ENCODE assay signal across 19 mouse cellular contexts in the genomic region with DNA sequence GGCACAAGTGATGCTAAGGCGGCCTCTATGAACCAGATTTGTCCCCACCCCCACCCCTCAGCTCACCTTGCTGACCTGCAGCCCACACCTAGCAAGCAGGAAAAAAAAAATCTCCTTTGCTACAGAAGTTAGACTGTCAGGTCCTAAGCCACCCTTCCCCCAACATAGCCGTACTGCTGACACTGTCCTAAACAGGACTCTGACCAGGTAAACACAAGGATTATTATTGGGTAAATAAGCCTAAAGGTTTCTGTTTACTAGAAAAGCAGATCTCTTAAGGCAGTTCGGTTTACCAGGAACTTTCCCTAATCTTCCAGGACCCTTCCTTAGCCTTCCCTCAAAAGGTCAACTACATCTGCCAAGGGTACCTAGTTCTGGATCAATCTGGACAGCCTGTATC.
DNase-seq lines count a peak whose midpoint lies in the region; ATAC-seq and TF ChIP-seq lines count a peak whose summit lies in the region.
"Had no signal": no experiment of that assay in that cellular context is flagged by ENCODE, and none has a peak within 500 bp of the region (broad histone marks: within the 10 kb centered on the region; RNA-seq: fewer than 3 reads in every experiment).

No protein-coding gene starts in this region.

- no peak overlapping the region for H3K9ac ChIP-seq in heart, adult 2 months (ENCODE audit: low read depth, low read length)
- no peak overlapping the region for H3K9ac ChIP-seq in liver, adult 2 months (ENCODE audit: low read depth, low read length)
- no peak overlapping the region for H3K9ac ChIP-seq in liver, embryonic 12.5 days
- no peak overlapping the region for H3K9ac ChIP-seq in liver, postnatal 0 days (replicated peaks)
- no peak overlapping the region for H3K9ac ChIP-seq in hindbrain, embryonic 11.5 days (ENCODE audit: low read depth, low read length)

- no peaks in the 10 kb centered on the region for H3K79me2 ChIP-seq in heart, adult 2 months (replicated peaks; ENCODE audit: control insufficient read depth, insufficient read depth, low read length)
- no peaks in the 10 kb centered on the region for H3K79me2 ChIP-seq in liver, adult 2 months (ENCODE audit: control insufficient read depth, insufficient read depth, low read length)

- DNase-seq in heart, embryonic 10.5 days (ENCODE audit: low spot score) = peak; percentile 14
- DNase-seq in heart, adult 2 months = no peak
- DNase-seq in liver, adult 2 months (ENCODE audit: extremely low read depth, low read depth, low spot score) = peak; percentile 71
- DNase-seq in liver, postnatal 0 days = no peak
- no peak for DNase-seq in liver
- peak; percentile 61 for DNase-seq in yolk sac, embryonic 10.5 days (ENCODE audit: low spot score)
- DNase-seq in hindbrain, embryonic 11.5 days (ENCODE audit: low spot score) = no peak
- DNase-seq: adrenal gland, adult 8-10 months; adrenal gland, postnatal 10 days; adrenal gland, postnatal 25 days; B cell, adult 2 months; cerebellum, adult 11 months; cerebellum, adult 11-12 months had no signal

- TF ChIP-seq CTCF in heart, adult 2 months (IDR thresholded peaks at IDR 0.05) = no peak
- TF ChIP-seq CTCF in liver, adult 2 months (IDR thresholded peaks at IDR 0.05; ENCODE audit: low read depth, low read length) = no peak
- no peak for TF ChIP-seq CTCF in liver, postnatal 0 days (IDR thresholded peaks at IDR 0.05; ENCODE audit: low read depth)

- TF ChIP-seq POLR2A in heart, adult 2 months (IDR thresholded peaks at IDR 0.05; ENCODE audit: insufficient read depth, low read depth, low read length) = no peak
- TF ChIP-seq POLR2A in liver, adult 2 months (IDR thresholded peaks at IDR 0.05; ENCODE audit: extremely low read depth, insufficient read depth, low read length) = no peak

- no peak overlapping the region for H3K4me2 ChIP-seq in liver, embryonic 12.5 days
- H3K4me2 ChIP-seq in liver, postnatal 0 days (ENCODE audit: low read depth, low read length) = 0 out of 2 replicates have a peak overlapping the region, but pooled peaks have one; percentile 13
- H3K4me2 ChIP-seq in hindbrain, embryonic 11.5 days (replicated peaks; ENCODE audit: low read depth, low read length) = no peak overlapping the region

- H3K4me1 ChIP-seq in heart, embryonic 10.5 days = peaks cover 11% of the 10 kb centered on the region
- no peaks in the 10 kb centered on the region for H3K4me1 ChIP-seq in heart, adult 2 months (ENCODE audit: control insufficient read depth, insufficient read depth, low read length)
- peaks cover 9% of the 10 kb centered on the region for H3K4me1 ChIP-seq in liver, adult 2 months (ENCODE audit: control insufficient read depth, insufficient read depth, low read length)
- H3K4me1 ChIP-seq in liver, embryonic 12.5 days = peaks cover 3% of the 10 kb centered on the region; the same call in 1 of the 2 replicates
- peaks cover 8% of the 10 kb centered on the region for H3K4me1 ChIP-seq in liver, postnatal 0 days (ENCODE audit: insufficient read depth)
- no peaks in the 10 kb centered on the region for H3K4me1 ChIP-seq in hindbrain, embryonic 11.5 days (replicated peaks; ENCODE audit: control insufficient read depth, insufficient read depth, low read length)

- no peak for ATAC-seq in liver, embryonic 12.5 days
- peak; percentile 29; the same call in 1 of the 2 replicates for ATAC-seq in liver, postnatal 0 days
- no peak for ATAC-seq in hindbrain, embryonic 11.5 days (ENCODE audit: low FRiP score)
- ATAC-seq: activated CD4-positive, CD25-positive, alpha-beta regulatory T cell, adult 4 months; CD4-positive, CD25-positive, alpha-beta regulatory T cell, adult 4 months; Patski had no signal

- 64% methylated on average over 3 of the region's 3 CpGs for WGBS in heart, embryonic 10.5 days
- 83% methylated on average over 3 of the region's 3 CpGs for WGBS in heart, adult 2 months
- WGBS in liver, adult 2 months = 43% methylated on average over 3 of the region's 3 CpGs
- 44% methylated on average over 3 of the region's 3 CpGs for WGBS in liver, embryonic 12.5 days (ENCODE audit: insufficient replicate concordance)
- 52% methylated on average over 3 of the region's 3 CpGs for WGBS in liver, postnatal 0 days (ENCODE audit: insufficient replicate concordance)
- 79% methylated on average over 3 of the region's 3 CpGs for WGBS in hindbrain, embryonic 11.5 days

- no peak overlapping the region for H3K4me3 ChIP-seq in heart, embryonic 10.5 days
- H3K4me3 ChIP-seq in heart, adult 2 months = no peak overlapping the region
- H3K4me3 ChIP-seq in liver, adult 2 months (ENCODE audit: insufficient read depth, low read depth, low read length) = no peak overlapping the region
- no peak overlapping the region for H3K4me3 ChIP-seq in liver, embryonic 12.5 days
- no peak overlapping the region for H3K4me3 ChIP-seq in liver, postnatal 0 days (ENCODE audit: low read depth, low read length)
- no peak overlapping the region for H3K4me3 ChIP-seq in hindbrain, embryonic 11.5 days (ENCODE audit: low read depth, low read length)

- H3K27ac ChIP-seq in heart, embryonic 10.5 days = no peak overlapping the region
- H3K27ac ChIP-seq in heart, adult 2 months = no peak overlapping the region
- peak overlapping the region; percentile 47; the same call in 1 of the 2 replicates for H3K27ac ChIP-seq in liver, adult 2 months (replicated peaks; ENCODE audit: insufficient read depth, low read depth, low read length)
- H3K27ac ChIP-seq in liver, embryonic 12.5 days = no peak overlapping the region
- no peak overlapping the region for H3K27ac ChIP-seq in liver, postnatal 0 days (ENCODE audit: low read depth)
- H3K27ac ChIP-seq in hindbrain, embryonic 11.5 days (ENCODE audit: low read depth, low read length) = no peak overlapping the region

- intact Hi-C loops in heart, adult 2 months (cut with DNase I) = no loop called here

- no peaks in the 10 kb centered on the region for H3K9me3 ChIP-seq in heart, embryonic 10.5 days
- no peaks in the 10 kb centered on the region for H3K9me3 ChIP-seq in liver, embryonic 12.5 days (replicated peaks)
- H3K9me3 ChIP-seq in liver, postnatal 0 days (ENCODE audit: low read length) = no peaks in the 10 kb centered on the region
- no peaks in the 10 kb centered on the region for H3K9me3 ChIP-seq in hindbrain, embryonic 11.5 days (ENCODE audit: control insufficient read depth, low read length)
- H3K9me3 ChIP-seq: G1E had no signal

- H3K36me3 ChIP-seq in heart, embryonic 10.5 days = no peaks in the 10 kb centered on the region
- no peaks in the 10 kb centered on the region for H3K36me3 ChIP-seq in heart, adult 2 months (ENCODE audit: control insufficient read depth, insufficient read depth, low read length)
- no peaks in the 10 kb centered on the region for H3K36me3 ChIP-seq in liver, adult 2 months (ENCODE audit: control insufficient read depth, insufficient read depth, low read length)
- H3K36me3 ChIP-seq in liver, embryonic 12.5 days = no peaks in the 10 kb centered on the region
- no peaks in the 10 kb centered on the region for H3K36me3 ChIP-seq in liver, postnatal 0 days (replicated peaks; ENCODE audit: insufficient read depth, low read length)
- H3K36me3 ChIP-seq in hindbrain, embryonic 11.5 days (ENCODE audit: control insufficient read depth, insufficient read depth, low read length) = no peaks in the 10 kb centered on the region
- H3K36me3 ChIP-seq: G1E had no signal

- TF ChIP-seq EP300 in heart, adult 2 months (IDR thresholded peaks at IDR 0.05; ENCODE audit: insufficient read depth, low read depth, low read length) = no peak
- no peak for TF ChIP-seq EP300 in liver, postnatal 0 days (IDR thresholded peaks at IDR 0.05; ENCODE audit: low read depth)

- no peaks in the 10 kb centered on the region for H3K27me3 ChIP-seq in heart, embryonic 10.5 days (ENCODE audit: insufficient read depth, poor library complexity, severe bottlenecking)
- H3K27me3 ChIP-seq in heart, adult 2 months (ENCODE audit: control insufficient read depth, insufficient read depth, low read length) = no peaks in the 10 kb centered on the region
- H3K27me3 ChIP-seq in liver, adult 2 months (ENCODE audit: control insufficient read depth, insufficient read depth, low read length) = no peaks in the 10 kb centered on the region
- no peaks in the 10 kb centered on the region for H3K27me3 ChIP-seq in liver, embryonic 12.5 days (replicated peaks)
- H3K27me3 ChIP-seq in liver, postnatal 0 days (ENCODE audit: insufficient read depth, low read length) = no peaks in the 10 kb centered on the region
- H3K27me3 ChIP-seq in hindbrain, embryonic 11.5 days (ENCODE audit: control insufficient read depth, insufficient read depth, low read length) = no peaks in the 10 kb centered on the region
- H3K27me3 ChIP-seq: CH12.LX, Patski had no signal

Comparison
In these comparisons a context has a peak if more than half of its experiments do, and no peak if none do; other contexts are left out.
1. DNase-seq: peak in heart, embryonic 10.5 days (single experiment), liver, adult 2 months (single experiment) and yolk sac, embryonic 10.5 days (single experiment); none in heart, adult 2 months (0 of 2), liver, postnatal 0 days (single experiment), liver (single experiment) and hindbrain, embryonic 11.5 days (single experiment).